Mouse (Mus musculus) myocyte (in vitro differentiated cells): Measurements from ENCODE around the gene Adap1. TPM values are rescaled to one million over a fixed set of nuclear protein-coding genes. Genes with fewer than 3 reads are reported as not detected.

Experiments
- H3K27me3 ChIP-seq: one replicate; pipeline ENCODE4 v1.6.1; 2011; ENCODE audit not compliant: control insufficient read depth, insufficient read depth, insufficient read length
- H3K36me3 ChIP-seq: one replicate; pipeline ENCODE4 v1.6.1; 2011; ENCODE audit not compliant: control insufficient read depth, insufficient read depth
- H3K4me2 ChIP-seq: one replicate; pipeline ENCODE4 v1.6.1; 2011; ENCODE audit warnings: low read depth, control low read depth
- H3K4me3 ChIP-seq: one replicate; pipeline ENCODE4 v1.5.1; 2011; ENCODE audit warnings: mild to moderate bottlenecking, control low read depth, moderate library complexity
- H3K79me2 ChIP-seq: one replicate; pipeline ENCODE4 v1.6.1; 2011; ENCODE audit not compliant: control insufficient read depth, insufficient read depth
- H3ac ChIP-seq: one replicate; pipeline ENCODE4 v1.6.1; 2011; ENCODE audit not compliant: control insufficient read depth, insufficient read length
- CEBPB ChIP-seq: IDR thresholded peaks from 2 replicates; pipeline ENCODE4 v1.6.1; 2011; ENCODE audit warnings: mild to moderate bottlenecking, moderate library complexity; ENCODE audit not compliant: poor library complexity, insufficient read depth, severe bottlenecking
- E2F4 ChIP-seq: IDR thresholded peaks from one replicate; pipeline ENCODE4 v1.6.1; 2011; ENCODE audit warnings: mild to moderate bottlenecking, control low read depth, moderate library complexity; ENCODE audit not compliant: insufficient read depth
- MAX ChIP-seq: IDR thresholded peaks from one replicate; pipeline ENCODE4 v1.6.1; 2011; ENCODE audit warnings: low read depth, mild to moderate bottlenecking, control low read depth
- MYOD1 ChIP-seq, 3 experiments: IDR thresholded peaks; one replicate each; pipeline ENCODE4 v1.6.1; 2011; ENCODE audit warnings: control low read depth in 2 of 3, low read depth in 2 of 3, mild to moderate bottlenecking in 2 of 3, moderate library complexity in 1 of 3; ENCODE audit not compliant: insufficient read length in 2 of 3, control insufficient read depth in 1 of 3
- MYOG ChIP-seq, 3 experiments: IDR thresholded peaks; one replicate each; pipeline ENCODE4 v1.6.1; 2011; ENCODE audit warnings: control low read depth in 2 of 3, low read depth in 2 of 3, mild to moderate bottlenecking in 2 of 3; ENCODE audit not compliant: insufficient read length in 2 of 3, control insufficient read depth in 1 of 3, insufficient read depth in 1 of 3
- POLR2A ChIP-seq: IDR thresholded peaks from one replicate; pipeline ENCODE4 v1.6.1; 2011; ENCODE audit warnings: low read depth, mild to moderate bottlenecking, control low read depth, moderate library complexity; ENCODE audit not compliant: insufficient read length
- POLR2AphosphoS2 ChIP-seq: IDR thresholded peaks from one replicate; pipeline ENCODE4 v1.6.1; 2011; ENCODE audit warnings: low read depth, control low read depth; ENCODE audit not compliant: insufficient read length
- REST ChIP-seq: IDR thresholded peaks from one replicate; pipeline ENCODE4 v1.6.1; 2011; ENCODE audit warnings: mild to moderate bottlenecking, control low read depth, moderate library complexity; ENCODE audit not compliant: insufficient read depth, insufficient read length
- SRF ChIP-seq: IDR thresholded peaks from one replicate; pipeline ENCODE4 v1.6.1; 2011; ENCODE audit warnings: low read depth; ENCODE audit not compliant: control insufficient read depth, insufficient read length
- TCF12 ChIP-seq: IDR thresholded peaks from one replicate; pipeline ENCODE4 v1.6.1; 2011; ENCODE audit warnings: mild to moderate bottlenecking, control low read depth; ENCODE audit not compliant: poor library complexity, insufficient read depth, severe bottlenecking
- TCF3 ChIP-seq: IDR thresholded peaks from one replicate; pipeline ENCODE4 v1.6.1; 2011; ENCODE audit warnings: low read depth, control low read depth; ENCODE audit not compliant: insufficient read length
- USF1 ChIP-seq: IDR thresholded peaks from one replicate; pipeline ENCODE4 v1.6.1; 2011; ENCODE audit warnings: low read depth, mild to moderate bottlenecking, control low read depth, moderate library complexity
- polyA plus RNA-seq: library from polyadenylated mRNA; unstranded; fragments of >200 nt; fragmentation: generic; extraction: Trizol; gene quantifications from one replicate; pipeline ENCODE4 v1.2.1, GENCODE M21; 2012; ENCODE audit warnings: missing spikeins

Gene Adap1
- polyA plus RNA-seq, 1 experiment: 0.04 TPM

DNA sequence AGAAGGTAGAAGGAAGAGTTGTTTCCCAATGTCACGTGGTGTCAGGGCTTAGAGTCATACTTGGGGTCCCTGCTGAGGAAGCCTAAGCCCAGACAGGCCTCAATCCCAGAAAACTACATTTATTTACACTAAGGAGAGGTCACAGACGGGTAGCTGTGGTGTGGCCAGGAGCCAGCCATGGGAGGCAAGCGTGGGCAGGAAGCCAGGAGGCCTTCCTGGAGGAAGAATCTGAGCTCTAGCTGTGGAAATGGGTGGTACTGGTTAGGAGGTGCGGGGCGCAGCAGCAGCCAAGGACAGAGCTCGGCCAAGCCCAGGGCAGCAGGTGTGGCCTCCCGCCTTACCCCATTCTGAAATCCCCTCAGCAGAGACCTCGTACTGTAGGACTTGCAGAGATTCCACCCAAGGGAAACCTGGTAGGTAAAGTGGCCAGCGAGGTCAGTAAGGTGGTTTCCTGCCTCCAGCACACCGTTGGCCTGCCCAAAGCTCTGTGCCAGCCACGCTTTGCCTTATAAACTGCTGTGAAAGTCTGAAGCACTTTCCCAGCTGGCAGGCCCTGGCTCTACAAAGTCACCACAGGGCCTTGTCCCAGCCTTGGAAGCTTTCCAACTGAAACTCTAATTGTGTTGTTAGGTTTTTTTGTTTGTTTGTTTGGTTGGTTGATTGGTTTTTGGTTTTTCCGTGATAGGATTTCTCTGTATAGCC lies 10.3 kb downstream of the Adap1 start:
- H3ac ChIP-seq: no peak overlapping the region
- H3K4me3 ChIP-seq: no peak overlapping the region
- no peak overlapping the region for H3K4me2 ChIP-seq
- TF ChIP-seq TCF3 (no peak), USF1 (no peak), MAX (no peak), POLR2AphosphoS2 (no peak), SRF (no peak), E2F4 (no peak), MYOD1 (IDR thresholded peaks at IDR 0.05; ENCODE audit: control insufficient read depth in 1 of 3, insufficient read length in 2 of 3, low read depth in 2 of 3) (no peak), MYOG (IDR thresholded peaks at IDR 0.05; ENCODE audit: control insufficient read depth in 1 of 3, insufficient read depth in 1 of 3, insufficient read length in 2 of 3, low read depth in 2 of 3) (no peak), POLR2A (no peak), REST (no peak), TCF12 (no peak), CEBPB (no peak)
- H3K36me3 ChIP-seq: no peaks in the 10 kb centered on the region
- peaks cover 20% of the 10 kb centered on the region for H3K27me3 ChIP-seq
- no peaks in the 10 kb centered on the region for H3K79me2 ChIP-seq

DNA sequence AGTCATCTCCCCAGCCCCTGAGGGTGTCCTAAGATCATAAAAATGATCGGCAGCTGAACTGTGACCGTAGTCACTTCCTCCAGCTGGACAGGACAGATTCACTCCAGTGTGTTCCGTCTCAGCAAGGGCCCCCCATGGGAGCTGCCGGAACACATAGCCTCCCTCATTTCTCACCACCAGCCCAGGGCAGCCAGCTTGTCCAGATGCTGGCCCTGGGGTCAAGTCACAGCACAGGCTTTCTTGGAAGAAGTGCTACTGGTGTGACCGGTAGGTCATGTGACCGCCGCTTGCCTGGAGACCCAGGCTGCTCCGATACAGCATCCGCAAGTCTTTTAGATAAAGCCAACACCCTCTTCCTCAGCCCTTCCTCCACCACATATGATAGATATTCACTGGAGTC lies 11.9 kb downstream of the Adap1 start:
- TF ChIP-seq TCF3 (no peak), E2F4 (no peak), MYOG (IDR thresholded peaks at IDR 0.05; ENCODE audit: control insufficient read depth in 1 of 3, insufficient read depth in 1 of 3, insufficient read length in 2 of 3, low read depth in 2 of 3) (no peak), MYOD1 (IDR thresholded peaks at IDR 0.05; ENCODE audit: control insufficient read depth in 1 of 3, insufficient read length in 2 of 3, low read depth in 2 of 3) (no peak), SRF (no peak), MAX (no peak), POLR2AphosphoS2 (no peak), CEBPB (no peak), TCF12 (no peak), USF1 (no peak), POLR2A (no peak), REST (no peak)
- Histone ChIP-seq H3K27me3 (peaks cover 10% of the 10 kb centered on the region), H3K79me2 (no peaks in the 10 kb centered on the region), H3ac (no peak overlapping the region), H3K36me3 (no peaks in the 10 kb centered on the region), H3K4me3 (no peak overlapping the region), H3K4me2 (no peak overlapping the region)

DNA sequence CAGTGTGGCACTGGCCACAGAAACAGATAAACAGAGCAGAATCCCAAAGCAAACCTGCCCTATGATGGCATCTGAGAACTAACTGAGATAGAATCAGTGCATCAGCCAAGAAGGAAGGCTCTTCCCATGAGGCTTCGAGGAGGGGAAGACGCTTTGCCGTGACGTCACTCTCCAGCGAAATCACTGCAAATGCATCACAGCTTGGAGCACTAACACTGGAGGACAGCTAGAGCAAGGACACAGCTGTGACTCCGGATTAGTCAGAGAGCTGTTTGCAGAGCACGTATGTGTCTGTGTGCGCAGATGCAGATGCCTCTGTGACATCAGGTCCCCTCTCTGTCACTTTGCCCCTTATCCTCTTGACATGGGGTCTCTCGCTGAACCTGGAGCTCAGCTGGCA lies 13.6 kb downstream of the Adap1 start:
- Histone ChIP-seq H3K79me2 (no peaks in the 10 kb centered on the region), H3K27me3 (no peaks in the 10 kb centered on the region), H3ac (no peak overlapping the region), H3K4me2 (no peak overlapping the region), H3K36me3 (no peaks in the 10 kb centered on the region), H3K4me3 (no peak overlapping the region)
- TF ChIP-seq MYOG (IDR thresholded peaks at IDR 0.05; ENCODE audit: control insufficient read depth in 1 of 3, insufficient read depth in 1 of 3, insufficient read length in 2 of 3, low read depth in 2 of 3): no peak

DNA sequence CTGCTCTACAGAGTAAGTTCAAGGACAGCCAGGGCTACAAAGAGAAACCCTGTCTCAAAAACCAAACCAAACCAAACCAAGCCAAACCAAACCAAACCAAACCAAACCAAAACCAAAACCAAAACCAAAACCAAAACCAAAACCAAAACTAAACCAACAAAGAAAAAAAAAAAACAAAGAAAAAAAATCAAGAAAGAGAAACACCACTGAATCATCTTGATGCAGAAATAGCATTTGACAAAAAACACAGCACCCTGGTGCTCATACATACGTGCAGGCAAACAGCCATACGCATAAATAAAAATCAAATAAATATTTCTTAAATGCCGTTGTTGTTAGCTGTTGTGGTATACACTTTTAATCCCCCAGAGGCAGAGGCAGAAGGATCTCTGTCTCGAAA lies 14.9 kb downstream of the Adap1 start:
- H3K79me2 ChIP-seq: no peaks in the 10 kb centered on the region
- H3K36me3 ChIP-seq: no peaks in the 10 kb centered on the region
- no peak overlapping the region for H3K4me2 ChIP-seq
- H3K4me3 ChIP-seq: no peak overlapping the region
- no peak overlapping the region for H3ac ChIP-seq
- TF ChIP-seq SRF (no peak), POLR2A (no peak)
- no peaks in the 10 kb centered on the region for H3K27me3 ChIP-seq

DNA sequence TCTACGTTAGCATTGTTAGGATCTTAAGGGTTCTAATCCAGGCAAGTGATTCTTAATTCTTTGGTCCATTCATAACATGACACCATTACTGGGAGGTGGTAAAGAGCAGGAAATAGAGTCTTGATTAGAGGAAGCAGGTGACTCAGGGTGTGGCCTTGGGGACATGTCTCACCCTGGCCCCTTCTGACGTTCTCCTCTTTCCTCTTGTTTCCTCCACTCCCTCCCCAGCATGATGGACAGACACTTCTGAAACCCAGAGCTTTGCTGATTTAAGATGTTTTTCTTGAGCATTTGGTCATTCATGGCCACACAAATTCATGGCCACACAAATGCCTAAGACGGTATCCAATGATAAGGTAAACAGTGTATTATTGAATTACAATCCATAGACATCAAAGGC lies 15.5 kb downstream of the Adap1 start:
- no peaks in the 10 kb centered on the region for H3K36me3 ChIP-seq
- H3ac ChIP-seq: no peak overlapping the region
- no peak overlapping the region for H3K4me2 ChIP-seq
- H3K4me3 ChIP-seq: no peak overlapping the region
- H3K27me3 ChIP-seq: no peaks in the 10 kb centered on the region
- TF ChIP-seq TCF3 (no peak), POLR2AphosphoS2 (no peak), TCF12 (no peak), POLR2A (no peak), MYOG (IDR thresholded peaks at IDR 0.05; ENCODE audit: control insufficient read depth in 1 of 3, insufficient read depth in 1 of 3, insufficient read length in 2 of 3, low read depth in 2 of 3) (no peak), SRF (no peak), E2F4 (no peak), MYOD1 (IDR thresholded peaks at IDR 0.05; ENCODE audit: control insufficient read depth in 1 of 3, insufficient read length in 2 of 3, low read depth in 2 of 3) (no peak), USF1 (no peak), REST (no peak), CEBPB (no peak), MAX (no peak)
- H3K79me2 ChIP-seq: no peaks in the 10 kb centered on the region
